Mouse (Mus musculus) thymus, adult 2 months (tissue): ENCODE results near the gene Stk11. TPM values are rescaled to one million over a fixed set of nuclear protein-coding genes. Genes with fewer than 3 reads are reported as not detected.

Experiments used
- DNase-seq: peaks from one replicate; pipeline ENCODE4 v3.0.0; 2021
- H3K27ac ChIP-seq: fragments of 200-500 bp; 2 replicates; pipeline ENCODE4 v1.5.1; 2012; ENCODE audit warnings: low read length, control low read depth; ENCODE audit not compliant: control insufficient read depth, insufficient read depth
- H3K27me3 ChIP-seq: fragments of 200-500 bp; 2 replicates; pipeline ENCODE4 v1.6.1; 2012; ENCODE audit warnings: mild to moderate bottlenecking, low read length, moderate library complexity, mixed read lengths; ENCODE audit not compliant: control insufficient read depth, insufficient read depth
- H3K36me3 ChIP-seq: fragments of 200-500 bp; 2 replicates; pipeline ENCODE4 v1.6.1; 2012; ENCODE audit warnings: mild to moderate bottlenecking, low read length, moderate library complexity; ENCODE audit not compliant: control insufficient read depth, insufficient read depth
- H3K4me1 ChIP-seq: fragments of 200-500 bp; replicated peaks from 2 replicates; pipeline ENCODE4 v1.6.1; 2012; ENCODE audit warnings: low read length; ENCODE audit not compliant: control insufficient read depth, insufficient read depth
- H3K4me3 ChIP-seq: fragments of 200-500 bp; 2 replicates; pipeline ENCODE4 v1.5.1; 2012; ENCODE audit warnings: mild to moderate bottlenecking, low read length, control low read depth, moderate library complexity; ENCODE audit not compliant: control insufficient read depth, insufficient read depth
- CTCF ChIP-seq: fragments of 200-500 bp; IDR thresholded peaks from 2 replicates; pipeline ENCODE4 v1.5.1; 2012; ENCODE audit warnings: mild to moderate bottlenecking, control low read depth, low read length, moderate library complexity, borderline replicate concordance; ENCODE audit not compliant: control insufficient read depth, poor library complexity, insufficient read depth; ENCODE audit errors: extremely low read depth
- POLR2A ChIP-seq: fragments of 200-500 bp; IDR thresholded peaks from 2 replicates; pipeline ENCODE4 v1.6.1; 2012; ENCODE audit warnings: mild to moderate bottlenecking, low read length, control low read depth, moderate library complexity; ENCODE audit not compliant: control insufficient read depth, poor library complexity, insufficient read depth; ENCODE audit errors: extremely low read depth
- WGBS: fragments of 180-500 bp; shearing (Covaris S2); methylation state at CpG from one replicate; pipeline ENCODE4 v1.1.7; 2018; 5-methylcytosine and 5-hydroxymethylcytosine counted together
- polyA plus RNA-seq: library from polyadenylated mRNA; depleted of rRNA; stranded (reverse); fragments of >200 nt; gene quantifications from 2 replicates; pipeline ENCODE4 v1.2.3, GENCODE M21; 2012

Gene Stk11
- polyA plus RNA-seq, 1 experiment: 270 TPM

DNA sequence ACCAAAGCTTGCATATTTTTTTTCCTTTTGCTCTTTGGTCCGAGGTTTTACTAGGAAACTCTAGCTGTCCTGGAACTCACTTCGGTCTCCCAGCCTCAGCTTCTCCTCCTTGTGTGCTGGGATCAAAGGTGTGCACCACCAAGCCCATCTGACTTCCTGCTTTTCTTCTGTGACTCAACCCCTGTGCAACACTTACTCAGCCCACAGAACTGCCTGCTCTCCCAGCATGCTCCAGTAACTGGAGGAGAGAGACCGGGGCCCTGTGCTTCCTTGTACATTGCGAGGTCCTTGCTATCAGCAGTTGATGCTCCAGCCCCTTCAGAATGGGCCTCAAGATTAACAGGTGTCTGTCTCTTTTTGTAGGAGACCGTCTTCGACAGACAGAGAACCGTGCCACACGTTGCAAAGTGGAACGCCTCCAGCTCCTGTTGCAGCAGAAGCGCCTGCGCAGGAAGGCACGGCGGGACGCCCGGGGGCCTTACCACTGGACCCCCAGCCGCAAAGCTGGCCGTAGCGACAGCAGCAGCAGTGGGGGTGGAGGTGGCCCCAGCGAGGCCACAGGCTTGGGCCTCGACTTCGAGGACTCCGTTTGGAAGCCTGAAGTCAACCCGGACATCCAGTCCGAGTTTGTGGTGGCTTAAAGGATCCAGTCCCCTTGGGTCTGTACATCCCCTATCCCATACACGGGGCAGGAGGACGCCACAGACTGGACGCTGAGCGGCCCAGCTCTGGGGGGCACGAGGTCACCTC, 40.6 kb downstream of the Stk11 start:
- H3K36me3 ChIP-seq: peaks cover 47% of the 10 kb centered on the region
- 87% methylated on average over 29 of the region's 29 CpGs for WGBS
- H3K4me3 ChIP-seq: no peak overlapping the region
- no peak for DNase-seq
- H3K27ac ChIP-seq: no peak overlapping the region
- TF ChIP-seq CTCF (no peak), POLR2A (no peak)
- peaks cover 63% of the 10 kb centered on the region for H3K4me1 ChIP-seq
- H3K27me3 ChIP-seq: no peaks in the 10 kb centered on the region

GRCm38 (mm10) chr10:80156752-80157053, 41.1 kb downstream of the Stk11 start:
- no peak overlapping the region for H3K4me3 ChIP-seq
- WGBS: 92% methylated on average over 7 of the region's 7 CpGs
- H3K27ac ChIP-seq: no peak overlapping the region
- peaks cover 64% of the 10 kb centered on the region for H3K4me1 ChIP-seq
- no peak for TF ChIP-seq POLR2A
- TF ChIP-seq CTCF: no peak
- DNase-seq: no peak
- H3K36me3 ChIP-seq: peaks cover 47% of the 10 kb centered on the region
- no peaks in the 10 kb centered on the region for H3K27me3 ChIP-seq

DNA sequence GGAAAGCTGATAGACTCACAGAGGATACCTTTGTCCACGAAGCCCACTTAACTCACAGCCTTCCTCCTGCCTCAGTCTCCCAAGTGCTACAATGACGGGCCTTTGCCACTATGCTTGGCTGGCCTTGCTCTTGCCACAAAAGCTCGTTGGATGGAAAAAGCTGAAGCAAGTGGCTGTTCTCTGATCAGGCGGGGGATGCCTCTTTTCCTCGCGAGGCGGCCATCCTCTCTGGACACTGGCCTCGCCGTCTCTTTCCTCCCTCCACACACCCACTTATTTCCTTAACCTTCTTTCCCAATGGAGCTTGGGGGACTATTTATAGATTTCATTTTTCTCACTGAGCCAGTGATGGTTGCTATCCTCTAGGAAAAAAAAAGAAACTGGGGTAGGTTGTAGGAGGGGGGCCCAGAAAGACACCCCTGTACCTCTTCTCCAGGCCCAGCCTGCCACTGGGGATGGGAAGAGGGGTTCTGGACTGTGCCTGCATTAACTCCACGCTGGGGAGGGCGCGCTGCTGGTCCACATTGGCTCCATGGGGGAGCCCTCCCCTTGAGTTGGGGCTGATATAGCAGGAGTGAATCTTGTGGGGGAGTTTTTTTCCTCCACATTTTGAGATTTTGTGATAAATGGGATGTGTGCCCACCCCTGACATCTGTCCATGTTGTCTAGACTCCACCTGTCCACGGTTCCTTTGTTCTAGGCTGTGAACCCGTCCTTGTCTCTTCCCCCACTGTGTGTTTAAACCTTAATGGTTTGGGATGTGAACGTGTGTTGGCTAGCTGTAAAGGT, 41.7 kb downstream of the Stk11 start:
- 78% methylated on average over 15 of the region's 15 CpGs for WGBS
- no peak for DNase-seq
- H3K36me3 ChIP-seq: peaks cover 47% of the 10 kb centered on the region
- H3K27me3 ChIP-seq: no peaks in the 10 kb centered on the region
- TF ChIP-seq POLR2A: no peak
- TF ChIP-seq CTCF: no peak
- H3K4me1 ChIP-seq: peaks cover 64% of the 10 kb centered on the region
- peak overlapping the region; percentile 85; the same call in 1 of the 2 replicates for H3K27ac ChIP-seq
- H3K4me3 ChIP-seq: no peak overlapping the region

DNA sequence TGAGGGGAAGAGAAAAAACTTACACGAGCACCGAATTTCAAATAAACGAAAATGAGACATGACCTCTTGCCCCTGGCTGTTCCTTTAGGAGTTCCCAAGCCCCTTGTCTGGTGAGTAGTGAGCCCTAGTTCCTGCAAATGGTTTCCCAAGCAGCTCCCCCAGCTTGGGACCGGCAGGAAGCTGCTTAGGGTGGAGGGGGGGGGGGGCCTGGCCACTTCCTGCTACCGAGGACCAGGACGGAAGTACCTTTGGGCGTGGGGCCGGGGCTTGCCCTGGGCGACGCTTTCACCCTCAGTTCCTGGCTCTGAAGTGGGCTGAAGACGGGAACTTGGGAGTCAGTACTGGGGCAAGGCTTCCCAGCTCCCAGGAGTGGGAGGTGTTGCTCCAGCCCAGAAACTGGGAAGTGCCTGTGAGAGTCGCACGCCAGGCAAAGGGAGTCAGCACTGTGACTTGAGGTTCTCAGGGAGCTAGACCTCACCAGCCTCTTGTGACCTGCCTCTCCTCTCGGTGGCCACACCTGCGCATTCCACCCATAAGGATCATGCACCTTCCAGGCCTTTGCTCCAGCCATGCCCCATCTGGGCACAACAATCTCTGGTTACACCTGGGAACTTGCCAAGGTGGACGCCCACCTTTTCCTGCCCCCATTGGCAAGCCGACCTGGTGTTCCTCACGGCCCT, 42.8 kb downstream of the Stk11 start:
- WGBS: 3% methylated on average over 18 of the region's 18 CpGs
- Histone ChIP-seq H3K4me1 (peaks cover 67% of the 10 kb centered on the region), H3K36me3 (peaks cover 41% of the 10 kb centered on the region), H3K27me3 (no peaks in the 10 kb centered on the region), H3K27ac (peak overlapping the region; percentile 89), H3K4me3 (peak overlapping the region; percentile 27)
- peak; percentile 68 for DNase-seq
- 0 out of 2 replicates have a peak, but pooled peaks have one; percentile 21 for TF ChIP-seq CTCF
- peak; percentile 67 for TF ChIP-seq POLR2A

DNA sequence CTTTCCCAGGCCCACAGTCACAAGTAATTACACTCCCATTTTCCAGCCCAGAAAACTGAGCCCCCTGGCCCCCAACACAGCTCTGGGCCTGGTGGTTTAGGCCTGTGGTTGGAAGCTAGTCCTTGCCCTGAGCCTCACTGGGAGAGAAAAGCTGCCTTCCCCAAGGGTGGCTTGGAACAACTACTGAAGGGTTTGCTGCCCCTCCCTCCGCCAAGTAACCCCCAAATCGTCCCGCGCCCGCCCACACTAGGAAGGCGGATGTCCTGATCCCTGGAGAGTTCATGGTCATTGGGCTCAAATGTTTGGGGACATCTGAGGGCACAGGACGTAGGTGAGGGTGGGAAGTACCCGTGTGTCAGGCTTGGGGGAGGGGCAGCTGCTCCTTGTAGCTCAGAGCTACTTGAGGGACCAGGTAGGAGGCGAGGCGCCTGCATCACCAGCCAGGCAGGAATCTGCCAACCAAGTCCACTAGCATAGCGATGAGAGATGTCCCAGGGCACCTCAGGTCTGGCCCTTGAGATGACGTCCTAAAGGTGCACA, 43.5 kb downstream of the Stk11 start:
- H3K4me3 ChIP-seq: peak overlapping the region; percentile 50
- 16% methylated on average over 12 of the region's 12 CpGs for WGBS

DNA sequence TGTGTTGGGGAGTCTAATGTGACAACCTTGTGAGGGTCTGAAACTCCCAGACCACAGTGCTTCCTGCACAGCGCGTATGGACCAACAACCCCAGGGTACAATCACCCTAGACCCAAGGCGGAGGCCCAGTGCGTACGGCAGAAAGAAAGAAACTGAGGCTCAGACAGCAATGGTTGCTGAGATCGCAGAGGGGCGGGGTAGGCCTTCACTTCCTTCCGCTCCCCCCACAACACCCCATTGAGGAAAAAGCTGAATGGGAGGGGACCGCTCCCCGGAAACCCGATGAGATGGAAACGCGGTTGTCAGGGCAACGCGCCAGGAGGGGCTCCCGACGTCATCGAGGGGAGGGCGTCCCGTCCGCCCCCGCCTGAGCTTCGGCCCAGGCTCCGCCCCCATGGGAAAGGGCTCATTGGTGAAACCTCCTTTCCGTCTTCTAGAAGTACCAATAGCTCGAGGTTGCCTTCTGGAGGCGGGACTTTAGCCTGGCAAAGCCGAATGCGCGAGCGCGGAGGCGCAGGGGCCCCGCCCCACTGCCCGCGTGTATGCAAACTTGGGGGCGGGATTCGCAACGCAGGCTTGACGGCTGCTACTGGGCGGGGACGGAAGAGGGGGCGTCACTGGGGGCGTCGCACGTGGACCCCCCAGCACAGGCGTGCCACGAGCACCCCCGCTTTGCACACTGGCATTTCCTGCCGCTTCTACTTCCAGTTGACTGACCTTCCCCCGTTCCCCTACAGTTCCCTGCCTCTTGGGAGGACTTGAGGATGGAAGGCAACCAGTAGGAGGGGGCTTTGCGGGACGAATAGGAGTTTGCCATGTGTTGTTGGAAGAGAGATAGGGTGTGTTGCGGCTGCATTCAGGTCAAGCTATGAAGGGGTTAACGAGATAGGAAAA, 44.2 kb downstream of the Stk11 start:
- Histone ChIP-seq H3K4me3 (peak overlapping the region; percentile 50), H3K36me3 (peaks cover 27% of the 10 kb centered on the region), H3K27me3 (no peaks in the 10 kb centered on the region), H3K4me1 (peaks cover 80% of the 10 kb centered on the region), H3K27ac (peak overlapping the region; percentile 89)
- WGBS: under 1% methylated on average over 55 of the region's 55 CpGs
- peak; percentile 47; the same call in 1 of the 2 replicates for TF ChIP-seq CTCF
- peak; percentile 38; the same call in 1 of the 2 replicates for TF ChIP-seq POLR2A
- peak; percentile 100 for DNase-seq

More for the DNA sequence above, 43.5 kb downstream of the Stk11 start:
- Histone ChIP-seq H3K27ac (peak overlapping the region; percentile 89), H3K4me1 (peaks cover 72% of the 10 kb centered on the region), H3K36me3 (peaks cover 34% of the 10 kb centered on the region), H3K27me3 (no peaks in the 10 kb centered on the region)
- no peak for TF ChIP-seq POLR2A
- no peak for TF ChIP-seq CTCF
- DNase-seq: peak; percentile 68
